Mouse (Mus musculus) frontal cortex, postnatal 14 days (tissue): ENCODE data around the gene Dmc1.
A peak's percentile ranks its signal among the peaks of the same experiment; 100 is the strongest.

Experiments used
- DNase-seq, 2 experiments: peaks; one replicate each; pipeline ENCODE4 v3.0.0; 2022; ENCODE audit warnings: low spot score in 2 of 2

The Dmc1 gene

DNA sequence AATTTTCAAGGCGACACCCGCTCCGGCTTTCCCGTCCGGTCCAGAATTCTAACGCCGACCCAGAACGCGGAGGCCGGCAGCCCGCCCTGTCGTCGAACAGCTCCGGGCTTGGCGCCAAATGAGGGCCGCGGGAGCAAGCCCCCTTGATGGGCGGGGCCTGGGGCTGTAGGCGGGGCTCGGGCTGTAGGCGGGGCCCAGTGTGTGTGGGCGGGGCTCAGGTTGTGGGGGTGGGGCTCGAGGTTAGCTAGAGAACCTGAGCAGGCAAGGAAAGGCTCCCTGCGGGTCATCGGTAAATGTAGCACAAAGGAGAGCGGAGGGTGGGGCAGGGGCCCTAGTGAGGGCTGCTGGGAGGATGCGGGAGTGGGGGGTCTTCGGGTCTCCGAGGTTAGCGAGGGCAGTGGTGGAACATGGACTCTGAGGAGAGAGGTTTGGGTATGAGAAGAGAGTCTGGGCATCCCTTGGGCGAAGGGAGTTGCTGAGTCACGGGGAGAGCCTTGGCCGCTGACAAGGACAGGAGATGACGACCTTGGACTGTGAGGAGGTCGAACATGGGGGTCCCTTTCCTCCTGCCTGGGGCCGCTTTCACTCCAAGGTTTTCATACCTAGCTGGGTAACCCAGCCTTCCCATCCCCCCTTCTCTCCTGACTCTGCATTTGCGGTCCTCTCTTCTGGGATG, at the start of gene Dmc1:
TSS of gene Dmc1 (minus strand) at position 120 of the 676 bp plus-strand sequence.
- no peak for DNase-seq

- DNase-seq = no peak
Observed at GRCm38 (mm10) chr15:79651481-79651880, 46.6 kb upstream of the Dmc1 start.

DNA sequence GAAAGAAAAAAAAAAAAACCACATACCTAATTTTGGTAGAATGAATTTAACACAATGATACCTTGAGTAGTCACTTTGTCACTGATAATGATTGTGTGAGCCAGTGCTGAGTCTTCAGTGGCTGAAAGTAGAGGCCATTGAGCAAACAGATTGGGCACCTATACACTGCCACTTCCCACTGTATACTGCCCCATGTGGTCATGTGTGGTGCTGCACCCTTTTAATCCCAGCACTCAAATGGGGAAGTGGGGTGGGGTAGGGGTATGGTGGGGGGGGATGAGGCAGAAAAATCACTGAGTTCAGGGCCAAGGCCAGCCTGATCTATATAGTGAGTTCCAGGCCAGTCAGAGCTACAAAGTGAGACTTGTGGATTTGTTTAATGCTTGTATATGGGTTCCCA, 45.7 kb upstream of the Dmc1 start:
- no peak for DNase-seq

GRCm38 (mm10) chr15:79648130-79648529, 43.2 kb upstream of the Dmc1 start:
- no peak for DNase-seq

DNA sequence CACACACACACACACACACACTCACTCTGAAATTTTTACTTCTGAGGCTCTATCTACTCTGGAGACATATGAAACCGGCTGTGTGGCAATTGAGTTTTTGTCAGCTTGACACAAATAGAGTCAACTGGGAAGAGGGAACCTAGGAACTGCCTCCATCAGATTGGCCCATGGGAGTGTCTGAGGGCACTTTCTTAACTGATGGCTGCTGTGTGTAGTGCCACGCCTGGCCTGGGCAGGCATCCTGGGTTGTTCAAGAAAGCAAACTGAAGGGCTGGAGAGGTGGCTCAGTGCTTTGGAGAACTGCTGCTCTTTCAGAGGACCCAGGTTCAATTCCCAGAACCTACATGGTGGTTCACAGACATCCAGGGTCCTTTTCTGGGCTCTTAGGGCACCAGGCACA, 40.6 kb upstream of the Dmc1 start:
- DNase-seq = no peak

DNA sequence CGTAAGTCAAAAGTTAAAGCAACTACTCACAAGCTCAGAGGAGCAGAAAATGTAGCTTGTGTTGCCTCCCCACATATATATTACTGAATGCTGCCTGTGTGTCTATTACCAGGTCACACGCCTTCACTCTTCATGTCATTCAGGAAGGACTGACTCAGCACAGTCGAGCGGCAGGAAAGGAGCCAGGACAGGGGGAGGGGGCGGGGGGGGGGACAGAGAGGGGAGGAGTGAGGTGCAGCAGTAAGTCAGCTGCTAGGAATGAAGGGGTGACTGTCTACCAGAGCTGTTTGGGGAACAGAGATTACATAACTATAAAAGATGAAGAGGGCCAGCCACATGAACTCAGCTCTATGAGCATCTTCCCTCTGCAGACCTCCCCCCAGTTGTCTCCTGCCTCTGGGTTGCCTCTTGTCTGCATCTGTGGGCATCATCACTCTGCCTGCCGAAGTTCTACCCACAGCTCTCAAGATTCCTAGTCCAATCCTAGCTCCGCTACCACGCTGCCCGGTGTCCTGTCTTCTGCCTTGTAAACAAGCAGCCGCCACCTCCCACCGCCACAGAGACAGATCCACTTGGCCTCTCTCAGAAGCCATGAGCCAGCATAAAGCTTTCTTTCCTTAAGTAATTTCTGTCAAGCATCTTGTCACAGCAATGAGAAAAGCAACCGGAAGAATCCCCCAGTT, 36.4 kb upstream of the Dmc1 start:
- DNase-seq = no peak

DNA sequence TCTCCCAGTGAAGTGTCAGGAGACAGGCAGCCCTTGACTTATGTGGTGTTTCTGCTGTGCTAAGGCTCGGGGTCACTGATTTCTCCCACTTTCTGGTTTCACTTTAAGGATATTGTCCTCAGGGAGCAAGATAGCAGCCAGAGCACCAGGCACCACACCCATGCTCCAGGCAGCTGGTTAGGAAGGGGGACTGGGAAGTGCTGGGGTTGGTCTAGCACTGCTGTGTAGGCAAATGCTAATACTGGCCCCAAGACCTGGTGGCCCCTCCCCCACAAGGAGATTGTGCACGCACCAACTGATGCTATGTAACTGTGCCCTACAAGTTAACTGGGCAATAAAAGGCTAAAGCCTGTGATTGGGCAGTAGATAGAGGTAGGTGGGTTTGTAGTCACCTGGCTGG, 25.6 kb upstream of the Dmc1 start:
- no peak for DNase-seq

DNA sequence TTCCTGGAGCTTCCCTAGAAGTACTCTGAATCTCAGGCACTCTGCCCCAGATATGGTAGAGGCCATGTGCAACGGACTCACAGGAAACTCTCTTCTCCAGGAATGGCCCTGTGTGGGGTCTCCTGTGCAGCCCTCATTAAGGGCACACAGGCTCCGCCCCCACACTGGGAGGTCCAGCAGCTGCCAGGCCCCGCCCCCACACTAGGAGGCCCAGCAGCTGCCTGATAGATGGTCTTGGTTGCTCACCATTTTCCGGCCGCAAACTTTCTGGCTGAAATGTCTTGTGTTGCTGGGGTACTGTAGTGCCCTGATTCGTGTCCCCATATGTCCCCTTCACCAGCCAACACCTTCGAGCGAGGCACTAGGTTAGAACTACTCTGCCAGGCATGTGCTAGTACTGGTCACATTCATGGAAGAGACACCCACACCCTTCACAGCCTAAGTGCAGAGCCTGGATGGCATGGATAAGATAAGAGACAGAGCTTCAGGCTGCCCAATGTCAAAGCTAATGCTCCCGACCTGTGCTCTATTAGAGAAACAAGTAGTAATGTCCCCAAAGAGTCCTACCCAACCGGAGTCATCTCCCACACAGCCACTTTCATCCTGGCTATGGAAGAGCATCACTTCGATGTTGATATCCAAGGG, 15.0 kb upstream of the Dmc1 start:
- DNase-seq = no peak

GRCm38 (mm10) chr15:79618456-79618855, 13.5 kb upstream of the Dmc1 start:
- no peak for DNase-seq

GRCm38 (mm10) chr15:79617135-79617534, 12.2 kb upstream of the Dmc1 start:
- DNase-seq = no peak

- no peak for DNase-seq
Observed at GRCm38 (mm10) chr15:79616729-79617128, 11.8 kb upstream of the Dmc1 start.

- no peak for DNase-seq
Observed at GRCm38 (mm10) chr15:79615501-79615900, 10.6 kb upstream of the Dmc1 start.

DNA sequence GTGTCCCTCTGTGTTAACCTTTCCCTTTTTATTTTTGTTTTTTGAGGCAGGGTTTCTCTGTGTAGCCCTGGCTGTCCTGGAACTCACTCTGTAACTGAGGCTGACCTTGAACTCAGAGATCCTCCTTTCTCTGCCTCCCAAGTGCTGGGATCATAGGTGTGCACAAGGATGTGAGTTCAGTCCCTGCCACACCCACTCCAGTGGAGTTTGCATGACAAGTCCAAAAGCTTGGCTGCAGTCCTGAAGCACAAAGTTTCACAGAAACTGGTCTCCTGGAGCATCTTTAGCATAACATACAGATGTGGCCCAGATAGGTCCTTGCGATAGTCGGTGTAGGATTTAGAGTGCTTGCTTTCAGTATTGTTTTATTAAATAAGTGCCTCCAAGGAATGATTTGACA, 4.3 kb upstream of the Dmc1 start:
- DNase-seq = no peak

DNA sequence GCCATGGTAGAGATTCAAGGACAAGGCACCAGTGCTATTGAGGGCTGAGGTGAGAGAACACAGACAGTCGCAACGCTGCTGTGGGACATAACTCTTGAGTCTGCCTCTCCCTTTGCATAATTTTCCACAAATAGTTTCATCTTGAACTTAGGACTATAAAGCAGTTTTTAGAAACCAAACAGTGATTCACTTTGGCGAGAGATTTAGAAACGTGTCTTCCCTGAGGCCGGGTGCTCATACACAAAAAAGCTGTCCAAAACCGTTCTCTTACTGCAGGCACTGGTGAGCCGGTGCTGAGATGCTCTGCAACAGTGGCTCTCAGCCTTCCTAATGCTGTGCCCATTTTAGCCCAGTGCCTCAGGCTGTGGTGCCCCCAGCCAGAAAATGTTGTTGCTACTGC, 3.3 kb upstream of the Dmc1 start:
- no peak for DNase-seq

DNA sequence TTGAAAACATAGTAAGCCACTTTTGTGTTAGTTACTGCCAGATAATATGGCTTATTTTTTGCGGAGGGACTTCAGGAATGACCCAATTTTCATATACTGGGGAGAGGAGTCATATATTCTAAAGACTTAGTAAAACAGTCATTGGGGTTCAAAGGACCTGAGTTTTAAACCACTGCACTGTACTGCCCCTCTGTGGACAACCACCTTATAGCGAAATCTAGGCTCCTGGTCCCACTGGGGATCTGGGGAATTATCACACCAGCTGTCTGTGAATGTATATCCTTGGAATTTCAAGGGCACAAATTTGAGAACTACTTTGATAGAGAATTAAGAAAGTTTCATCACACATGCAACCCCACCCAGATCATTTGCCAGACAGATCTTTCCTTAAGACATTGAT, 2.8 kb upstream of the Dmc1 start:
- peak in 1 of 2 experiments; percentile 29 for DNase-seq

- no peak for DNase-seq
Observed at GRCm38 (mm10) chr15:79606161-79606560, 1.3 kb upstream of the Dmc1 start.

- DNase-seq = no peak
Observed at GRCm38 (mm10) chr15:79600176-79600575, 4.7 kb downstream of the Dmc1 start.

GRCm38 (mm10) chr15:79598715-79599114, 6.2 kb downstream of the Dmc1 start:
- DNase-seq = no peak

GRCm38 (mm10) chr15:79581581-79581980, 23.3 kb downstream of the Dmc1 start:
- no peak for DNase-seq

DNA sequence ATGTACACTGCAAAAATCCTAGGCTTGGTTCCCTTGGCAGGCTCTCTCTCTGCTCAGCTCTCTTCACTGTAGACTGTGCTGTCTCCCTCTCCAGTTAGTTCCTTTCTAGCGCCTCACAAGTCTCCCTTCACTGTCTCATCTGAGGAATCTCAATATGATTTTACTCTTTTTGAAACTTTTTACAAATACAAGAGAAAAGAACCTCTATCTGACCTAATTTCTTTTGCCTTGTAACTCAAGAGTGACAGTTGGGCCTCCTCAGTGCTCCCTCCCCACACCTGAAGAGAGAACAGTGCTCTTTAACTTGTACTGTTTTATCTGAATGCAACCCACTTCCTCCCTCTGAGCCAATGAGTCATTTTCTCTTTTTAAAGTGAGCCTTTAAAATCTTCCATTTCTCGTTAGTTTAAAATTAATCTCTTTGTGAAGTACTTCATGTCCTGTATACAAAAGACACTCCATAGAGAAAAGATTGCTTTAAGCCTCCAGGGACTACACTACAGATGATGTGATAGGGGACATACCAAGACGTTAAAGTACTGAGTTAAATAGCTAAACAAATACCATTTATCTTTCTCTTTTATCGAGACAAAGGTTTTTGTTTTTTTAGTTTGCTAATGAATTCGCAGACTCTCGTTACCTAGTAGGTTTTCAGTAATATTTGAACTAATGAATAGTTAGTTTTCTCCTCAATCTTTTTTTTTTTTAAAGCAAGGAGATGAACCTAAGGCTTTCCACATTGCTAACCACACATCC, 27.1 kb downstream of the Dmc1 start:
- no peak for DNase-seq

DNA sequence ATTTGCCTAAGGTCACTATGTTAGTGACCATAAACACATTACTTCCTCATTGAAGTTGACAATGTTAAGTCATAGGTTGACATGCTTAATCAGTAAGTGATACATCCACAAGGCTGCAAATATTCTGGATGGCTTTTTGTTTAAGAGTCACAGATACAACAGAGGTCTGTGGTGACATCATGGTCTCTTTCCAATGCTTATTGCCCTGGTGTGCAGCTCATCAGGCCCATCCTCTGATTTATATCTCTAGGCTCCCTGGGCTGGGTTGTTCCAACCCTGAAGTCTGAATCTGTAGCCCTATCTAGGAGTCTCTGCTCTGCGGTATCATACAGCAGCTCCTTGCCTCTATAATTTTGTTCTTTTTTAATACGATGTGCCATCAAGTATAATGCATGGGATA, 28.0 kb downstream of the Dmc1 start:
- no peak for DNase-seq

- DNase-seq = no peak
Observed at GRCm38 (mm10) chr15:79575543-79576222, 29.2 kb downstream of the Dmc1 start.
